Mouse (Mus musculus) liver, adult 2 months (tissue): Measurements from ENCODE around the gene Zc3h10. TPM values are rescaled to one million over a fixed set of nuclear protein-coding genes. Genes with fewer than 3 reads are reported as not detected.

Experiments used
- DNase-seq: peaks from one replicate; pipeline ENCODE4 v3.0.0-alpha.2; 2011; ENCODE audit warnings: low read depth, low spot score; ENCODE audit errors: extremely low read depth
- H3K27ac ChIP-seq: fragments of 200-500 bp; replicated peaks from 2 replicates; pipeline ENCODE4 v1.5.1; 2012; ENCODE audit warnings: low read depth, mild to moderate bottlenecking, control low read depth, inconsistent platforms, low read length; ENCODE audit not compliant: insufficient read depth
- H3K27me3 ChIP-seq: fragments of 200-500 bp; 2 replicates; pipeline ENCODE4 v1.6.1; 2012; ENCODE audit warnings: mild to moderate bottlenecking, moderate library complexity, low read length, inconsistent platforms; ENCODE audit not compliant: control insufficient read depth, insufficient read depth
- H3K36me3 ChIP-seq: fragments of 200-500 bp; 2 replicates; pipeline ENCODE4 v1.6.1; 2012; ENCODE audit warnings: low read length, inconsistent platforms; ENCODE audit not compliant: control insufficient read depth, insufficient read depth
- H3K4me1 ChIP-seq: fragments of 200-500 bp; 2 replicates; pipeline ENCODE4 v1.6.1; 2011; ENCODE audit warnings: low read length; ENCODE audit not compliant: control insufficient read depth, insufficient read depth
- H3K4me3 ChIP-seq: fragments of 200-500 bp; 2 replicates; pipeline ENCODE4 v1.5.1; 2011; ENCODE audit warnings: low read depth, mild to moderate bottlenecking, control low read depth, low read length, moderate library complexity; ENCODE audit not compliant: insufficient read depth
- H3K79me2 ChIP-seq: fragments of 200-500 bp; 2 replicates; pipeline ENCODE4 v1.6.1; 2012; ENCODE audit warnings: inconsistent platforms, mild to moderate bottlenecking, low read length, moderate library complexity; ENCODE audit not compliant: control insufficient read depth, insufficient read depth
- H3K9ac ChIP-seq: fragments of 200-500 bp; 2 replicates; pipeline ENCODE4 v1.6.1; 2012; ENCODE audit warnings: low read depth, mild to moderate bottlenecking, control low read depth, inconsistent platforms, low read length
- CTCF ChIP-seq: fragments of 200-500 bp; IDR thresholded peaks from 2 replicates; pipeline ENCODE4 v1.5.1; 2011; ENCODE audit warnings: low read depth, low read length, control low read depth
- POLR2A ChIP-seq: fragments of 200-500 bp; IDR thresholded peaks from 2 replicates; pipeline ENCODE4 v1.6.1; 2011; ENCODE audit warnings: low read length, control low read depth; ENCODE audit not compliant: insufficient read depth; ENCODE audit errors: extremely low read depth
- WGBS: fragments of 180-500 bp; shearing (Covaris S2); methylation state at CpG from one replicate; pipeline ENCODE4 v1.1.7; 2018; 5-methylcytosine and 5-hydroxymethylcytosine counted together
- polyA plus RNA-seq: library from polyadenylated mRNA; depleted of rRNA; stranded (reverse); fragments of >200 nt; gene quantifications from 2 replicates; pipeline ENCODE4 v1.2.3, GENCODE M21; 2012
- total RNA-seq: library from RNA; depleted of rRNA; stranded (reverse); fragments of >200 nt; gene quantifications from 2 replicates; pipeline ENCODE4 v1.2.3, GENCODE M21; 2014

The Zc3h10 gene
- total and polyA plus RNA-seq, 2 experiments = 3.2 to 8.1 TPM

DNA sequence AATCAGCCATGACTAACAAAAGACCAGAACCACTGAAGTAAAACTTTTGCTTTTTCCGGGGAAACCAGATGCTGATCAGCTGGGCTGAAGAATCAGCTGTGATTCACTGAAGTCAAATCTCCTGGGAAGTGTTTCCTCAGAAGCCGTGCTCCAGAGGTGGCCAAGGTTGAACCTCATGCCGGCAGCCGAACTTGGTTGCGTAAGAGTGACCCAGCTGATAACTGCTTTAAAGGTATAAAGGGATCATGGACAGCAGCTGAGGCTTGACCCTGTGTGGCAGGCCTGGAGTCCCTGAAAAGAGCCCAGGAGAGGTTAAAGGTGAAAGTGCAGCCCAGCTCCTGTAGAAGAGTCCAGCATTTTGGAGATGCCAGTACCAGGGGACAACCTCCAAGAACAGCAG lies 45.2 kb downstream of the Zc3h10 start:
- no peaks in the 10 kb centered on the region for H3K27me3 ChIP-seq
- peak overlapping the region; percentile 30; the same call in 1 of the 2 replicates for H3K9ac ChIP-seq
- H3K36me3 ChIP-seq = no peaks in the 10 kb centered on the region
- no peak overlapping the region for H3K4me3 ChIP-seq
- 13% methylated on average over 5 of the region's 5 CpGs for WGBS
- H3K79me2 ChIP-seq = peaks cover 4% of the 10 kb centered on the region; the same call in 1 of the 2 replicates
- peak; percentile 98 for DNase-seq
- H3K27ac ChIP-seq = peak overlapping the region; percentile 90
- peaks cover 16% of the 10 kb centered on the region for H3K4me1 ChIP-seq
- TF ChIP-seq POLR2A = no peak

DNA sequence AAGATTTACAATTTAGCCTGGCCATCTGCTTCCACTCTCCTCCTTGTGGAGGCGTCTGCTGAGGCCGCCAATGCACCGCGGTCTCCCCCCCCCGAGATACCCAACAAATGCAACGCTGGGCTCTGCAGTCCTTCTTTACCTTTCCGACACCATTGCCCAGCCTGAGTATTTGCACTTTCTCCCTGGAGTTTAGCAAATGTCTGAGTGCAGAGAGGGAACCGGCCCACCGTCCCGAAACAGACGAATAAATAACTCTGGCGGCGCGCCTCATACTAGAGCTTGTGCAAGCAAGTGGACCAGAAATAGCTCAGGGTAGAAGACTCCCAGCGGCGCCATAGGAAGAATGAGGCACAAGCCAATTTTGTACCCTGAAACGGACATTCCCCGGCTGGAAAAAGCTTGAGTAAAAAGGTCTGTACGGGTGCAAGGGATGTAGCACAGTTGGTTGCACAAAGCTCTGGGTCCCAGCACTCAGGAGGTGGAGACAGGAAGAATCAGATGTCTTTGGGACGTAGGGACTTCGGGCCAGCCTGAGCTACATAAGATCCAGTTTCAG lies 48.4 kb downstream of the Zc3h10 start:
- Histone ChIP-seq H3K4me1 (peaks cover 22% of the 10 kb centered on the region), H3K9ac (peak overlapping the region; percentile 71), H3K27ac (peak overlapping the region; percentile 96), H3K36me3 (no peaks in the 10 kb centered on the region), H3K79me2 (no peaks in the 10 kb centered on the region; the same call in 1 of the 2 replicates), H3K4me3 (peak overlapping the region; percentile 72), H3K27me3 (no peaks in the 10 kb centered on the region)
- WGBS = under 1% methylated on average over 21 of the region's 21 CpGs
- peak; percentile 50 for DNase-seq
- TF ChIP-seq POLR2A = no peak
- TF ChIP-seq CTCF = no peak

DNA sequence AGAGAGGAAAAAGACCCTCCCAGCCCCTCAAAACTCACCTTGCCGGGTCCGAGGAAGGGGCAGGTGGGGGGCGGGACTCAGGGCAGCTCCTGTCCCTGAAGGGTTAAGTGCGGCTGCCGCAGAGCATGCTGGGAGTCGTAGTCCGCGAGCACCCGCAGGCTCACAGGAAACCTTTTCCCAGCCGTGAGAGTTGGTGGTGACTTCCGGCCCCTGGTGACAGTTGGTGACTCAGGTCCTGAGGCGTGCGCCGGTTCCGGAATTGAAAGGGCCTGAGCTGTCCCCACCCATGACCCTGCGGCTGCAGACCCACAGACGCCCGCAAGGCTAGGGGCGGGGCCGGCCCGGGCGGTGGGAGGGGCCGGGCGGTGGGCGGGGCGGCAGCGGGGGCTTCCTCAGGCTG lies 49.0 kb downstream of the Zc3h10 start, which contains the start of gene Myl6b:
Gene Myl6b, minus strand, starts transcription at position 96 of the 400 bp plus-strand sequence.
- H3K27ac ChIP-seq = peak within 1 kb of the TSS; percentile 96
- 3% methylated on average over 27 of the region's 27 CpGs for WGBS
- H3K79me2 ChIP-seq = no peaks in the 10 kb centered on the region; the same call in 1 of the 2 replicates
- H3K4me1 ChIP-seq = peaks cover 22% of the 10 kb centered on the region
- TF ChIP-seq CTCF = no peak
- TF ChIP-seq POLR2A = no peak
- H3K4me3 ChIP-seq = peak within 1 kb of the TSS; percentile 72
- DNase-seq = peak; percentile 97
- H3K36me3 ChIP-seq = no peaks in the 10 kb centered on the region
- no peaks in the 10 kb centered on the region for H3K27me3 ChIP-seq
- H3K9ac ChIP-seq = peak within 1 kb of the TSS; percentile 71

DNA sequence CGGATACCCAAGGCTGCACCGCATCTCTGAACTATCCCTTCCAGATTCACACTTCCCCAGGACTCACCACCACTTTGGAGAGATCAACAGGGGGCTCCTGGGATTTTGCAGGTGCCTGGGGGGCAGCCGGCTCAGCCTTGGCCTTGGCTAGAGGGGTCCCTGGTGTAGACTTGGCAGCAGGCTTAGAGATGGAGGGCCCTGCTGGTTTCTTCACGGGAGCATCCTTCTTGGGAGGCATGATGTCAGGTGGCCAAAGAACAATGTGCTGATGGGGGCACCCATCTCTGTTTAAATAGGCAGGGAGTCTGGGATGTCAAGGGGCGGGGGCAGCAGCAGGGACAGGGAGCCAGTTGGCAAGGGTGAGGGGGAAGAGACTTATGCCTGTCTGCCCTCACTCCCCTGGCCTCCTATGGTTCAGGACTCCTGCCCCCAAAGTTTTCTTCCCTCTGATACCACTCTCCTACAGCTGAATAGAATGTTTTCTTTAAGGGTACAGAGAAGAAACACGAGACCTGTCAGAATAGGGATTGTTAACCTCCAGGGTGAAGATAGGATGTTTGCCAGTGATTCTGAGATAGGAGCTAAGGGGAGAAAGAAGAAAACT lies 50.3 kb downstream of the Zc3h10 start:
- no peak for DNase-seq
- no peak overlapping the region for H3K9ac ChIP-seq
- no peaks in the 10 kb centered on the region for H3K27me3 ChIP-seq
- WGBS = 68% methylated on average over 6 of the region's 6 CpGs
- no peak overlapping the region for H3K27ac ChIP-seq
- no peak overlapping the region for H3K4me3 ChIP-seq
- no peaks in the 10 kb centered on the region; the same call in 1 of the 2 replicates for H3K79me2 ChIP-seq
- no peaks in the 10 kb centered on the region for H3K36me3 ChIP-seq
- TF ChIP-seq POLR2A (no peak), CTCF (no peak)
- peaks cover 24% of the 10 kb centered on the region for H3K4me1 ChIP-seq

DNA sequence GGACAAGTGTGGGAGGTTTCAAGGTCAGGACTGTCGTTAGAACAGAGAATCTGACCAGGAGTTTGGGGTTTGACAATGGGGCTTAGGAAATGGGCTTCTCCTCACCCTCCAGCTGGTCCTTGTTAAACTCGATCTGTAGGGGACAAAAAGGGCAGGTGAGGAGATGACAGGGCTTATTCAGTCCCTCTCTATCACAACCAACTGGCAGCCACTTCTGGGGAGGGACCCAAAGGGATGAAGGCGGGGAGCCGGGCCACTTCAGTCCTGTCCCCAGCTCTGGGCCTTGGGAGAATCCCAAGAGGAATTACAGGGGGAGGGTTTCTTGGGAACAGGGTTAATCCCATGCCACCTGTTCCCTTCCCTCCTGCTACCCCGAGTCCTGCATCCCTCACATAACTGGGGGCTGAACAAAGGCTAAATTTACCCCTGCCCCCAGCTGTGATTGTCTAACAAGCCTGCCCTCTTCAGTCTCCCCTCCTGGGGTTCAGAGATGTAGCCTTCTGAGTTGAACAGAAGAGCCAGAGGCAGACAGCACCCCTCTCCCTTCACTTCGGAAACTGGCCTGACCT lies 51.0 kb downstream of the Zc3h10 start:
- Histone ChIP-seq H3K9ac (no peak overlapping the region), H3K4me3 (no peak overlapping the region), H3K27me3 (no peaks in the 10 kb centered on the region), H3K36me3 (peaks cover 3% of the 10 kb centered on the region; the same call in 1 of the 2 replicates), H3K79me2 (peaks cover 3% of the 10 kb centered on the region), H3K4me1 (peaks cover 25% of the 10 kb centered on the region), H3K27ac (no peak overlapping the region)
- no peak for DNase-seq
- 73% methylated on average over 6 of the region's 6 CpGs for WGBS
- TF ChIP-seq CTCF (no peak), POLR2A (no peak)

DNA sequence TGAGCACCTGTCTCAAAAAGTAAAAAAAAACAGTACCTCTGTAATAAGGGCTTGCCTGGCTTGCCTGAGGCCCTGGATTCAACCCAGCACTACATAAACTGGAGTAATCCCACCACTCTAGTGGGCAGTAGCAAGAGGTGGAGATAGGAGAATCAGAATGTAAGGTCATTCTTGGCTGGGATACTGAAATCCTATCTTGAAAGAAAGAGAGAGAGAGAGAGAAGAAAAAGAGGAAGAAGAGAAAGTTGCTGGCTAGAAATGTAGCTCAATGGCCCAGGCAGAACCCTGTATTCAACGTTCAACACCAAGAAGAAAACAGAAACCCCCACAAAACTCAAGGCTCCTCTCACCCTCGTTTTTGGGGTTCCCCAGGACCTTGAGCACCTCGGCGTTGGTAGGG lies 51.7 kb downstream of the Zc3h10 start:
- WGBS = 81% methylated on average over 4 of the region's 4 CpGs
- H3K27me3 ChIP-seq = no peaks in the 10 kb centered on the region
- peaks cover 5% of the 10 kb centered on the region for H3K79me2 ChIP-seq
- peaks cover 27% of the 10 kb centered on the region for H3K4me1 ChIP-seq
- no peak overlapping the region for H3K9ac ChIP-seq
- no peak overlapping the region for H3K27ac ChIP-seq
- TF ChIP-seq POLR2A (no peak), CTCF (no peak)
- no peak for DNase-seq
- peaks cover 7% of the 10 kb centered on the region; the same call in 1 of the 2 replicates for H3K36me3 ChIP-seq
- no peak overlapping the region for H3K4me3 ChIP-seq
